Mouse (Mus musculus) urinary bladder, postnatal 14 days (tissue): ENCODE data around the gene Fam198b.
"Not testable (repeated sequence)": the region's sequence is repeated elsewhere in the genome, so short reads cannot be mapped to it uniquely, and the experiment has no call there.

ENCODE experiments used
- DNase-seq: peaks from one replicate; pipeline ENCODE4 v3.0.0; 2021; ENCODE audit warnings: low spot score

Gene Fam198b

GRCm38 (mm10) chr3:79925950-79926697 lies 41.8 kb downstream of the Fam198b start:
- no peak for DNase-seq

- no peak for DNase-seq
Observed at GRCm38 (mm10) chr3:79927050-79927449, 42.7 kb downstream of the Fam198b start.

DNA sequence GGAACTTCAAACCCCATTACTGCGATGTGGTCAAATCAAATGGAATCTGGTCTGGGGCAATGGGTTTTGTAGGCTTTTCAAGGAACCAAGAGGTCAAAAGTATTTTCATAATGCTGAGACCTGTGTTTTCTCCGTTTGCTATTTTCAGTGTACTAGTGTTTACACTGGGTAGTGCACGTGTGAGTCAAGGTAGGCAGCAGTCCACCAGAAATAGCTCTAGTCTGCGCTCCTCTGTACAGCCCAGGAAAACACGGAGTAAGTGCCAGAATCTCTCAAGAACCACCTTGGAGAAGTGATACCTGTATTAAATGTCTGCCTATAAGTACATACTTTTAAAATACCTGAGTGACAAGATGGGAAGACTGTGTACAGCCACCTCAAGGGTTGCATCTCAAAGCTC lies 44.1 kb downstream of the Fam198b start:
- DNase-seq, result no peak

- no peak for DNase-seq
Observed at GRCm38 (mm10) chr3:79930141-79930744, 45.9 kb downstream of the Fam198b start.

GRCm38 (mm10) chr3:79936213-79936612 lies 51.9 kb downstream of the Fam198b start:
- DNase-seq, result peak; percentile 57

GRCm38 (mm10) chr3:79936730-79937447 lies 52.6 kb downstream of the Fam198b start:
- DNase-seq, result no peak

DNA sequence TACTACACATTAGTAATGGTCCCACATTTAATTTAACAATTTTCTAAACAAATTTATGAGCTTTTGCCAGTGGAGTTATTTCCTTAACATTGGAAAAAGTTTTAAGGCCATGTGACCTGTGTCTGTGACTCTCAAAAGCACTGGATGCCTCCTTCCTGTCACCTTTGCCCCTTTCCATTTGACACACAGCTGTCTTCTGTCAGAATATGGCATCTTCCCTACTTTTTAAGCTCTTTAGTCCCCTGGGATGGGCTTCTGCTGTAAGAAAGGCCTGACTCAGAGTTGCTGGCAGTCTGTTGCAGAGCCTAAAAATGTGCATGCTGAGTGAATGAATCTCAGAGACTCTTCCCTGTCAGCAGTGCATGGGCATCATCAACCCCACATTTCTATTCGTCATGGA lies 63.4 kb downstream of the Fam198b start:
- peak; percentile 38 for DNase-seq

GRCm38 (mm10) chr3:79948151-79948550 lies 63.8 kb downstream of the Fam198b start:
- no peak for DNase-seq

GRCm38 (mm10) chr3:79953164-79953759 lies 68.9 kb downstream of the Fam198b start:
- peak; percentile 35 for DNase-seq

GRCm38 (mm10) chr3:79955262-79955661 lies 70.9 kb downstream of the Fam198b start:
- DNase-seq, result no peak

GRCm38 (mm10) chr3:79956792-79957191 lies 72.5 kb downstream of the Fam198b start:
- no peak for DNase-seq

DNA sequence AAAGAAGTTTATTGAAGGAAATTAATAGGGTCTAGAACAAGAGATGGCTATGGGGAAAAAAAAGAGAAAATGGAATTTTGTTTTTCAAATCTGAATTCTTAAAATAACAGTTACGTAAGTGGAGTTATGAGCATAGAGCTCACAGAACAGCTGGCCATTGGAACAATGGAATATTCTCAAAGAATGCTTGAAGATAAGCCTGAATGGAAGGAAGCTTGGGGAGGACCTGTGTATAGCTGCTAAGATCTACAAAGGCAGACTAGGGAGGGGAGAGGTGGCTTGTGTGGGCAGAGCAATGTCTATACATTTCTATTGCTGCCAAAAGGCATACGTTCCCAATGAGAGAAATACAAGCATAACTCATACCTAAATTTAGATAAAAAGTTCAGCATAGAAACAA lies 73.4 kb downstream of the Fam198b start:
- no peak for DNase-seq

DNA sequence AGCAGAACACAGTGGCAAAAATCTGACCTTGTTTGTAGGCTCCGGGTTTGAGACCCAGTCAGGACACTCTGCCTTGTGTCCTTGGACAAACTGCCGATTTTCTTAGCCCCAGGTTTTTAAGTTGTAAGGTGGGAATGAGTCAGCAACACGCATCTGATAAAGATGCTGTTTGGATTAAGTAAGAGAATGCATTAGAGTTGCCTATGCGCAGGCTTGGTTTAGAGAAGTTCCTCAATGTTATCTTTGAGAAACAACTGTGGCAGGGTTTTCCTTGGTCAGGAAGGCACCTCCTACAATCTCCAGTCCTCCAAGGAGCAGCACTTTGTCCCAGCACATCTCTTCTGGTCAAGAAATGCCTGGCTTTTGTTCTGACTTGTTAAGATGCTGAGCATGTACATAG lies 82.4 kb downstream of the Fam198b start:
- DNase-seq, result no peak

DNA sequence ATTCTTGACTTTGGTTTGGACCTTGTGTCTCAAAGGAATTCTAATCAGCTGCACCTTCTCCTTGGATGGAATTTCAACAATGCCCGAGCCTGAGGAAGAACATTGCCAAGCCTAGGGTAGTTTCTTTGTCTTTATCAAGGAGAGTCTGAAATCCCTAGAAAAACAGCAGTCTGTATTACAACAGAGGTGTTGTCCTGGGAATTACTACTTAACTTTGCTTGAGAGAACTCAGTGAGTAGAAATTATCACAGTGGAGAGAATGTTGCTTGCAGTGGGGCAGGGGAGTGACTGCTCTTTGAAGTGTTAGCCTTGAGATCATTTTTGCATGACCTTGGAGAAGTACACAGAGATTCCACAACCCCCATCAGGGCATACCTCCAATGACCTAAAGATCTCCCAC lies 83.0 kb downstream of the Fam198b start:
- DNase-seq, result no peak

GRCm38 (mm10) chr3:79968426-79968825 lies 84.1 kb downstream of the Fam198b start:
- DNase-seq, result no peak

DNA sequence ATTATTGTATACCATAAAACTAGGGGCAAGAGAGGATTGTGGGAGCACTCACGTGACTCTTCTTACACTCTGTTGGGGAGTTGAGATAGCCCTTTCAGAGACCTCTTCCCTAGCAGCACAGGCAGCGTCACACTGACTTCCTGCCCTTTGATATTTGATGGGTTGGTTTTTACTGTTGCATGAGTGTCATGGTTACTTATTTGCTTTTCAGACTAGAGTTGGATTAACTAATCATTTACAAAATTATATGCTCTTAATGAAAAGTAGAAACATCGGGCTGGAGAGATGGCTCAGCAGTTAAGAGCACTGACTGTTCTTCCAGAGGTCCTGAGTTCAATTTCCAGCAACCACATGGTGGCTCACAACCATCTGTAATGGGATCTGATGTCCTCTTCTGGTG lies 85.2 kb downstream of the Fam198b start:
- DNase-seq, result not testable (repeated sequence)

DNA sequence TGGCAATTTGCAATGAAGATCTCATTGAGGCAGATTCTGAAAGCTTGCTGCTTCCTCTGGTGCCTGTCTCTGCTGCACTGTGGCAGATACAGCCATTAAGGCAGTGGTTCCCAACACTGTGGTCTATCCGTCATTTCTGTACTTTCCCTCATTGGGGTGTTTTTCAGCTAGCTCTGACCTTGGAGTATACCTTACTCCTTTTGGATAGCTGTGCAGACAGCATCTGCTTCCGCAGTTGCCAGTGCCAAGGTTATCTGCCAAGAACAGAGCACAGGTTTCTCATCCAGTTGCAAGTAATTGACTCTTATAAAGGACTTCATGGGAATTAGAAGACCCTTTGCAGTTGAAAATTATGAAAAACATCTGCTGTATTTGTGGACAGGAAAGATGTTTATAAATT lies 85.7 kb downstream of the Fam198b start:
- DNase-seq, result no peak

GRCm38 (mm10) chr3:79970498-79970897 lies 86.2 kb downstream of the Fam198b start:
- no peak for DNase-seq

DNA sequence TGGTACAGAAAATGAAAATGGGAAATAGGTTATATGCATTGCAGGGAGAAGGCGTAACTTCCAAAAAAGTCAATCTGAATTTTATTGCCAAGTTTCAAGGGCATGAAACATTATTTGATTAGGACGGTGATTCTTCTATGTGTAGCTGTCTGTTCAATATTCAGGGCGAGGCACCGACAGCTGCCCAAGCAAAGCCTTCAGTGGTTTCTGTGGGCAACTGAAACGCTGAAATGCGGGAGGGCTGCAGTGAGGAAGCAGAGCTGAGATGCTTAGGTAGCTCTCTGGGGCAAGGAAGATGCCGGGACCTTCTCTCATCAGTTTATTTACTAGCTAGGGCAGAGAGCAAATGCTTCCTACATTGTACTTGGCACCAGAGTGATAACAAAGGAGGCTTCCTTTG lies 87.2 kb downstream of the Fam198b start:
- no peak for DNase-seq

- no peak for DNase-seq
Observed at GRCm38 (mm10) chr3:79976786-79977185, 92.5 kb downstream of the Fam198b start.

DNA sequence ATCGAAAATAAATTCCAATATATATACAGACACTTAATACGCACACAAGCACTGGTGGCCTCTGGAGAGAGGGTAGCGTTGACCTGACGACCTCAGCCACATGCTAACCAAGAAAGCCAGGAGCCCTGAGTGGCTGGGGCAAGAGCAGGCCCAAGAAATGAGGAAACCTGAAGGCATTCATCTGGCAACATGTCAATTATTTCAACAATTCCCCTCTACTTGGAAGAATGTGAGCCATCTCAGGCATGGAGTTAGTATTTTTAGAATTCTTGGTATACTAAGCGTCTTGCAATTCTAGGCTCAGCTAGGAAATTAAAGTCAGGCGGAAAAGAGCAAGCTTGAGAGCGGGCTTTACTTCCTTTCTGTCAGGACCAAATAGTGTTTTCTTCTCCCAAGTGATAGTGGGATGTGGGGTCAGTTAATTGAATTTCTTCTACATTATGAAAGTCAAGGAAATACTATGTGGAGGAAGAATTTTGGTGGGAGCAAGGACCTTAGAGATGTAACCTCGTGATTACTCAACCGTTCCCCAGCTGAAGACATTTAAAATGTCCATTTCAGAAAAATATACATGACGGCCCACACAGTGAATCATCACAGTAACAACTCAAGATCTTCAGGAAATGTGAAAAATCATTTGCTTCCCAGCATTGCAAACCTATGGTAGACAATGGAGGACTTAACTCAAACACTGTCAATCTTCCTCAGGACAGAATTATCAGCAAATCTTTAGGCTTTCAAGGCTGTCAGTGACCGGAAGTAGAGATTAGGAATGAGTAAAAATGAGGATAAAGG lies 93.5 kb downstream of the Fam198b start:
- no peak for DNase-seq

GRCm38 (mm10) chr3:79980714-79981113 lies 96.4 kb downstream of the Fam198b start:
- no peak for DNase-seq
